Mouse (Mus musculus): Measurements from ENCODE around the gene Ss18l1. TPM values are rescaled to one million over a fixed set of nuclear protein-coding genes. Genes with fewer than 3 reads are reported as not detected.
A peak's percentile ranks its signal among the peaks of the same experiment; 100 is the strongest.

Ss18l1 gene
- polyA plus RNA-seq, 1 experiment = 30.9 TPM

DNA sequence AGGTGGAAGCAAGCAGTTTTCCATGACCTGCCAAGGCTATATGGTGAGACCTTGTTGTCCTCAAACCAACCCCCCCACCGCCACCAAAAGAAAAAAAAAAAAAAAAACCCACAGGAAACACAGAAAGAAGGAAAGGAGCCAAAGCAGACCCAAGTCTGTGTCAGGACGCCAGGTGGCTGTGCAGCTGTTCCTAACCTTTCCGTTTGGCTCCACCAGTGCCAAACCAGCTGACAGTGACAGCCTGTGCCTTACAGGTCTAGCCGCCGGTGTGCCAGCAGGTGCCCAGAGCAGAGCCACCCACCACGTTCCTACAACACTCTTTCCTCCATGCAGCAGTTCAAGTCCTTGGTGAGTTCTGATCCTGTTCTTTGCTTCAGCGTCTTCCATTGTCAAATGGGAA is 30.6 kb downstream of the Ss18l1 start:
- TF ChIP-seq POLR2A (IDR thresholded peaks at IDR 0.05; ENCODE audit: extremely low read depth, insufficient read depth, low read length) = no peak
- TF ChIP-seq CTCF (IDR thresholded peaks at IDR 0.05; ENCODE audit: extremely low read depth, insufficient read depth, low read length) = no peak
- Histone ChIP-seq H3K27ac (ENCODE audit: insufficient read depth, low read length) (no peak overlapping the region), H3K4me3 (ENCODE audit: insufficient read depth, low read length) (no peak overlapping the region), H3K4me1 (ENCODE audit: control insufficient read depth, insufficient read depth, low read length) (peaks cover 3% of the 10 kb centered on the region; the same call in 1 of the 2 replicates)

GRCm38 (mm10) chr2:180077622-180078021 is 35.3 kb downstream of the Ss18l1 start:
- H3K4me3 ChIP-seq (ENCODE audit: insufficient read depth, low read length) = no peak overlapping the region
- no peak for TF ChIP-seq CTCF (IDR thresholded peaks at IDR 0.05; ENCODE audit: extremely low read depth, insufficient read depth, low read length)
- TF ChIP-seq POLR2A (IDR thresholded peaks at IDR 0.05; ENCODE audit: extremely low read depth, insufficient read depth, low read length) = no peak
- H3K4me1 ChIP-seq (ENCODE audit: control insufficient read depth, insufficient read depth, low read length) = no peaks in the 10 kb centered on the region
- H3K27ac ChIP-seq (ENCODE audit: insufficient read depth, low read length) = no peak overlapping the region

DNA sequence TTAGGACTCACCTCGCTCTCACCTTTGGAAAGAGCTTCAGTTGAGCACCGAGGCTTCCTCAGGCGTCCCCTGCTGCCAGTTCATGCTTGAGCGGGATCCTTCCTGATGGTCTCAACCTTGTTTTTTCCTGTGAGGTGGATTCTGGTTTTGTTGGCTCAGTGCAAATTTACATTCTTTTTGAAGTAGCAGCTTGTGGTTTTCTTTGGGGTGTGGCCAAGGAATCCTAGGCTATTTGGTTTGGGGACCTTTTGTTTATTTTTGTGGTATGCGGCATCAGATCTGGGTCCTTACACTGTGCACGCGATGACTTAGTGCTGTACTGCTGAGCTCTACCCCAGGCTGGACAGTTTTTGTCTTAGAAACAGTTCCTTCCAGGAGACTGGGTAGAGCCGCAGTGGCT is 38.4 kb downstream of the Ss18l1 start:
- Histone ChIP-seq H3K27ac (ENCODE audit: insufficient read depth, low read length) (no peak overlapping the region), H3K4me1 (ENCODE audit: control insufficient read depth, insufficient read depth, low read length) (peaks cover 2% of the 10 kb centered on the region; the same call in 1 of the 2 replicates), H3K4me3 (ENCODE audit: insufficient read depth, low read length) (no peak overlapping the region)
- TF ChIP-seq POLR2A (IDR thresholded peaks at IDR 0.05; ENCODE audit: extremely low read depth, insufficient read depth, low read length) (no peak), CTCF (IDR thresholded peaks at IDR 0.05; ENCODE audit: extremely low read depth, insufficient read depth, low read length) (no peak)

DNA sequence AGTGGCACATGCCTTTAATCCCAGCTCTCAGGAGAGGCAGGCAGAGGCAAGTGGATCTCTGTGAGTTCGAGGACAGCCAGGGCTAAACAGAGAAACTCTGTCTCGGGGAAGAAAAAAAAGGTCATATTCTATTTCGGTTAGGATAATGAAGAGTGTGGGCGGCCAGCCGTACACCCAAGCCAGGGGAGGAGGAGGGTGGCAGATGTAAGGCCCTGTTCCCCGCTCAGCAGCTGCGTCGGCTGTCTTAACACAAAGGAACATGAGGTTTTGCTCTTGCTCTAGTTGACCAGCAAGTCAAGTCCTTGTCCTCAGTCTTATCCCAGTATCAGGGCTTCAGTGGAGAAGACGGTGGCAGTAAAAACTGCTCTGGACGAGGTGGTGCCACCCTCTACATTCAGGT is 40.8 kb downstream of the Ss18l1 start:
- TF ChIP-seq POLR2A (IDR thresholded peaks at IDR 0.05; ENCODE audit: extremely low read depth, insufficient read depth, low read length) (no peak), CTCF (IDR thresholded peaks at IDR 0.05; ENCODE audit: extremely low read depth, insufficient read depth, low read length) (no peak)
- no peak overlapping the region for H3K4me3 ChIP-seq (ENCODE audit: insufficient read depth, low read length)
- H3K4me1 ChIP-seq (ENCODE audit: control insufficient read depth, insufficient read depth, low read length) = peaks cover 4% of the 10 kb centered on the region
- no peak overlapping the region for H3K27ac ChIP-seq (ENCODE audit: insufficient read depth, low read length)

GRCm38 (mm10) chr2:180084565-180084964 is 42.3 kb downstream of the Ss18l1 start:
- no peak overlapping the region for H3K4me3 ChIP-seq (ENCODE audit: insufficient read depth, low read length)
- TF ChIP-seq CTCF (IDR thresholded peaks at IDR 0.05; ENCODE audit: extremely low read depth, insufficient read depth, low read length) (no peak), POLR2A (IDR thresholded peaks at IDR 0.05; ENCODE audit: extremely low read depth, insufficient read depth, low read length) (no peak)
- no peak overlapping the region for H3K27ac ChIP-seq (ENCODE audit: insufficient read depth, low read length)
- H3K4me1 ChIP-seq (ENCODE audit: control insufficient read depth, insufficient read depth, low read length) = peaks cover 4% of the 10 kb centered on the region

- no peak overlapping the region for H3K4me3 ChIP-seq (ENCODE audit: insufficient read depth, low read length)
- H3K27ac ChIP-seq (ENCODE audit: insufficient read depth, low read length) = no peak overlapping the region
- TF ChIP-seq POLR2A (IDR thresholded peaks at IDR 0.05; ENCODE audit: extremely low read depth, insufficient read depth, low read length) = no peak
- no peak for TF ChIP-seq CTCF (IDR thresholded peaks at IDR 0.05; ENCODE audit: extremely low read depth, insufficient read depth, low read length)
- peaks cover 4% of the 10 kb centered on the region for H3K4me1 ChIP-seq (ENCODE audit: control insufficient read depth, insufficient read depth, low read length)
Observed at GRCm38 (mm10) chr2:180085926-180086636, 43.8 kb downstream of the Ss18l1 start.

DNA sequence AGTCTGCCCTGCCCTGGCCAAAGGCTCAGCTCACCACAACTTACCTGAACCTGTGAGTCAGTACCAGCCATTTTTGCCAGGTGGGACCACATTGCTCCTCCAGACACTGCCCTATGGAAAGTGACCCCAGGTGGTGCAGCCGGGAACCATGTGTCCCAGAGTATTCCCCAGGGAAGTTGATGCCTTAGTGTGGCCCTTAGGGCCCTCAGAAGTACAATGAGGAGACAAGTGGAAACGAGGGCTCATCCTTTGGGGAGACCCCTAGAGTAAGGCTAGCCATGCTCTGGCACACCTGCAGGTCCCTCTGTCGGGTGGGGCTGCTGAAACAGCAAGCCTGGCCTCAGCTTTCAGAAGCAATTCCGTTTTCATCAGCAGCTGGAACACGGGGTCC is 44.3 kb downstream of the Ss18l1 start:
- Histone ChIP-seq H3K4me3 (ENCODE audit: insufficient read depth, low read length) (no peak overlapping the region), H3K4me1 (ENCODE audit: control insufficient read depth, insufficient read depth, low read length) (peaks cover 4% of the 10 kb centered on the region), H3K27ac (ENCODE audit: insufficient read depth, low read length) (no peak overlapping the region)
- TF ChIP-seq POLR2A (IDR thresholded peaks at IDR 0.05; ENCODE audit: extremely low read depth, insufficient read depth, low read length) (no peak), CTCF (IDR thresholded peaks at IDR 0.05; ENCODE audit: extremely low read depth, insufficient read depth, low read length) (no peak)

DNA sequence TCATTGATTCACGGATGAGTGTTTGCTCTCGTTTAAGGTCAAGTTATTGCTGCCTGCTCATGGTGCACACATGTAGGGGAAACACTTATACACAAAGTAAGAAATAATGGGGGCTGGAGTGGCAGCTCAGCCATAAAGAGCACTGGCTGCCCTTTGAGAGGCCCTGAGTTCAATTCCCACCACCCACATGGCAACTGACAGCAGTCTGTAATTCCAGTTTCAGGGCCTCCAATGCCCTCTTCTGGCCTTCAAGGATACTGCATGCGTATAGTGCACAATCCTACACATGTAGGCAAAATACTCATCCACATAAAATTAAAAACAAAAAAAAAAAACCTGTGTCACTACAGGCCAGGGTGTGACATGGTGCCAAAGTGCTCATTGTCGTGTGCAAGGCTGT is 45.2 kb downstream of the Ss18l1 start:
- TF ChIP-seq POLR2A (IDR thresholded peaks at IDR 0.05; ENCODE audit: extremely low read depth, insufficient read depth, low read length) (no peak), CTCF (IDR thresholded peaks at IDR 0.05; ENCODE audit: extremely low read depth, insufficient read depth, low read length) (0 out of 2 replicates have a peak, but pooled peaks have one; percentile 4)
- H3K27ac ChIP-seq (ENCODE audit: insufficient read depth, low read length) = no peak overlapping the region
- peaks cover 4% of the 10 kb centered on the region for H3K4me1 ChIP-seq (ENCODE audit: control insufficient read depth, insufficient read depth, low read length)
- no peak overlapping the region for H3K4me3 ChIP-seq (ENCODE audit: insufficient read depth, low read length)

DNA sequence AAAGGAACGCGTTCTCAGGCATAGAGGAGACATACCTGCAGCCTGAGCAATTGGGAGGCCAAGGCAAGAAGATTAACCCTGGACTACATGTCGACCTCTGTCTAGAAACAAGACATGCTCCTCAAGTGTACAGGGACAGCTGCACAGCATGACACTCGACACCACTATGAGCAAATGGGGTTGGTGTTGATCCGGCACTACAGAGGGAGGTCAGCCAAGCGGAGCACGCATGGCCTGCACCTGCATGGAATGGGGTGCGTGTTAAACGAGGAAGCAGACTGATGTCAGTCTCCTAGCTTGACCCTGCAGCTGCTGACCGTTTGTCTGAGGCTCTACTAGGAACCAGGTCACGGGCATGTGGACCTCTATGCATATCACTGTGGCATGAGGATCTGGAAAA is 48.0 kb downstream of the Ss18l1 start:
- no peak for TF ChIP-seq CTCF (IDR thresholded peaks at IDR 0.05; ENCODE audit: extremely low read depth, insufficient read depth, low read length)
- TF ChIP-seq POLR2A (IDR thresholded peaks at IDR 0.05; ENCODE audit: extremely low read depth, insufficient read depth, low read length) = no peak
- Histone ChIP-seq H3K4me3 (ENCODE audit: insufficient read depth, low read length) (no peak overlapping the region), H3K4me1 (ENCODE audit: control insufficient read depth, insufficient read depth, low read length) (peaks cover 3% of the 10 kb centered on the region), H3K27ac (ENCODE audit: insufficient read depth, low read length) (no peak overlapping the region)

- H3K27ac ChIP-seq (ENCODE audit: insufficient read depth, low read length) = no peak overlapping the region
- H3K4me3 ChIP-seq (ENCODE audit: insufficient read depth, low read length) = no peak overlapping the region
- TF ChIP-seq POLR2A (IDR thresholded peaks at IDR 0.05; ENCODE audit: extremely low read depth, insufficient read depth, low read length) (no peak), CTCF (IDR thresholded peaks at IDR 0.05; ENCODE audit: extremely low read depth, insufficient read depth, low read length) (no peak)
- 0 out of 2 replicates have a peak, but pooled peaks cover 2% of the 10 kb centered on the region for H3K4me1 ChIP-seq (ENCODE audit: control insufficient read depth, insufficient read depth, low read length)
Observed at GRCm38 (mm10) chr2:180095711-180096110, 53.4 kb downstream of the Ss18l1 start.
